Mouse (Mus musculus) CH12.LX (cell line): ENCODE results near the gene Tbx5. TPM values are rescaled to one million over a fixed set of nuclear protein-coding genes. Genes with fewer than 3 reads are reported as not detected.

Source experiments
- DNase-seq: peaks from one replicate; pipeline ENCODE4 v3.0.0-alpha.2; 2013; ENCODE audit errors: extremely low read depth
- H3K27ac ChIP-seq: 2 replicates; pipeline ENCODE4 v1.5.1; 2012; ENCODE audit warnings: low read depth, mild to moderate bottlenecking, control low read depth, moderate library complexity; ENCODE audit not compliant: insufficient read depth
- H3K27me3 ChIP-seq: replicated peaks from 2 replicates; pipeline ENCODE3; 2012; ENCODE audit warnings: inconsistent platforms
- H3K36me3 ChIP-seq, 2 experiments: replicated peaks in 1 of 2; 2 replicates each; pipeline versions ENCODE3 to v1.6.1; 2012; ENCODE audit warnings: inconsistent platforms in 1 of 2, low read length in 1 of 2, mild to moderate bottlenecking in 1 of 2, mixed read lengths in 1 of 2, moderate library complexity in 1 of 2; ENCODE audit not compliant: control insufficient read depth in 1 of 2, insufficient read depth in 1 of 2
- H3K4me1 ChIP-seq, 2 experiments: 2 replicates each; pipeline ENCODE4 v1.6.1; 2012; ENCODE audit warnings: inconsistent platforms in 1 of 2, moderate library complexity in 1 of 2; ENCODE audit not compliant: insufficient read depth in 2 of 2, control insufficient read depth in 1 of 2
- H3K4me2 ChIP-seq: 2 replicates; pipeline ENCODE4 v1.6.1; 2012; ENCODE audit warnings: low read depth, mild to moderate bottlenecking, control low read depth; ENCODE audit not compliant: poor library complexity, insufficient read depth, severe bottlenecking
- H3K4me3 ChIP-seq, 3 experiments: fragments of 150-350 bp in 1 of 3; sonication (generic) in 1 of 3; replicated peaks in 1 of 3; 2 replicates each; pipeline versions ENCODE3 to v1.5.1; 2011 to 2012; ENCODE audit warnings: low read depth in 2 of 3, low read length in 2 of 3, mild to moderate bottlenecking in 2 of 3, moderate library complexity in 2 of 3, control low read depth in 1 of 3, improper control_type of control experiment in 1 of 3, inconsistent platforms in 1 of 3, mixed read lengths in 1 of 3; ENCODE audit not compliant: poor library complexity in 1 of 3
- H3K79me2 ChIP-seq: replicated peaks from 2 replicates; pipeline ENCODE4 v1.6.1; 2012; ENCODE audit warnings: mild to moderate bottlenecking, moderate library complexity; ENCODE audit not compliant: control insufficient read depth, poor library complexity, insufficient read depth, severe bottlenecking; ENCODE audit errors: extremely low read depth
- H3K9ac ChIP-seq: 2 replicates; pipeline ENCODE4 v1.6.1; 2012; ENCODE audit warnings: low read depth, mild to moderate bottlenecking, control low read depth, moderate library complexity; ENCODE audit not compliant: insufficient read depth
- H3K9me3 ChIP-seq: replicated peaks from 2 replicates; pipeline ENCODE3; 2012; ENCODE audit warnings: low read length, inconsistent platforms, mixed read lengths
- BHLHE40 ChIP-seq: IDR thresholded peaks from 2 replicates; pipeline ENCODE4 v1.6.1; 2011; ENCODE audit warnings: mild to moderate bottlenecking, low read depth, low read length, improper control_type of control experiment
- CHD1 ChIP-seq: IDR thresholded peaks from 2 replicates; pipeline ENCODE4 v1.6.1; 2012; ENCODE audit warnings: low read depth, low read length, improper control_type of control experiment, inconsistent platforms
- CTCF ChIP-seq, 2 experiments: IDR thresholded peaks in 1 of 2; conservative IDR thresholded peaks in 1 of 2; 2 replicates each; pipeline ENCODE4 v1.5.1; 2011 to 2012; ENCODE audit warnings: low read depth in 2 of 2, low read length in 2 of 2, improper control_type of control experiment in 1 of 2, inconsistent platforms in 1 of 2, mild to moderate bottlenecking in 1 of 2, moderate library complexity in 1 of 2
- ELF1 ChIP-seq: IDR thresholded peaks from 2 replicates; pipeline ENCODE4 v1.6.1; 2014; ENCODE audit warnings: low read depth, mild to moderate bottlenecking, inconsistent platforms, low read length, improper control_type of control experiment
- GABPA ChIP-seq: IDR thresholded peaks from 2 replicates; pipeline ENCODE4 v1.6.1; 2012; ENCODE audit warnings: low read depth, low read length, improper control_type of control experiment, inconsistent platforms; ENCODE audit not compliant: insufficient replicate concordance
- JUN ChIP-seq: IDR thresholded peaks from 2 replicates; pipeline ENCODE4 v1.6.1; 2011; ENCODE audit warnings: low read depth, mild to moderate bottlenecking, low read length, improper control_type of control experiment, moderate library complexity; ENCODE audit not compliant: insufficient read depth
- JUND ChIP-seq: conservative IDR thresholded peaks from 2 replicates; pipeline ENCODE4 v1.6.1; 2011; ENCODE audit warnings: low read depth, low read length, improper control_type of control experiment
- KAT2A ChIP-seq: IDR thresholded peaks from 2 replicates; pipeline ENCODE4 v1.6.1; 2012; ENCODE audit warnings: low read length, improper control_type of control experiment, inconsistent platforms; ENCODE audit not compliant: insufficient replicate concordance
- MAFK ChIP-seq: IDR thresholded peaks from 2 replicates; pipeline ENCODE4 v1.6.1; 2011; ENCODE audit warnings: low read length, improper control_type of control experiment; ENCODE audit not compliant: insufficient replicate concordance
- MAZ ChIP-seq: IDR thresholded peaks from 2 replicates; pipeline ENCODE4 v1.6.1; 2012; ENCODE audit warnings: low read depth, mild to moderate bottlenecking, inconsistent platforms, low read length, improper control_type of control experiment, moderate library complexity
- MEF2A ChIP-seq: IDR thresholded peaks from 2 replicates; pipeline ENCODE4 v1.6.1; 2014; ENCODE audit warnings: low read depth, mild to moderate bottlenecking, inconsistent platforms, low read length, improper control_type of control experiment, borderline replicate concordance
- MYC ChIP-seq: IDR thresholded peaks from 2 replicates; pipeline ENCODE4 v1.6.1; 2011; ENCODE audit warnings: low read depth, mild to moderate bottlenecking, improper control_type of control experiment, low read length
- NELFE ChIP-seq: IDR thresholded peaks from 2 replicates; pipeline ENCODE4 v1.6.1; 2011; ENCODE audit warnings: low read depth, low read length, improper control_type of control experiment
- PAX5 ChIP-seq: IDR thresholded peaks from 2 replicates; pipeline ENCODE4 v1.6.1; 2012; ENCODE audit warnings: low read length, inconsistent platforms, mixed read lengths
- POLR2A ChIP-seq: IDR thresholded peaks from 2 replicates; pipeline ENCODE4 v1.6.1; 2011; ENCODE audit warnings: low read depth, mild to moderate bottlenecking, improper control_type of control experiment, low read length
- SMC3 ChIP-seq: IDR thresholded peaks from 2 replicates; pipeline ENCODE4 v1.6.1; 2011; ENCODE audit warnings: low read depth, low read length, improper control_type of control experiment
- TBP ChIP-seq: conservative IDR thresholded peaks from 2 replicates; pipeline ENCODE4 v1.6.1; 2011; ENCODE audit warnings: low read depth, low read length, improper control_type of control experiment
- UBTF ChIP-seq: IDR thresholded peaks from 2 replicates; pipeline ENCODE4 v1.6.1; 2012; ENCODE audit warnings: low read depth, mild to moderate bottlenecking, inconsistent platforms, low read length, improper control_type of control experiment, moderate library complexity
- USF1 ChIP-seq: IDR thresholded peaks from 2 replicates; pipeline ENCODE4 v1.6.1; 2014; ENCODE audit warnings: low read depth, mild to moderate bottlenecking, inconsistent platforms, low read length, improper control_type of control experiment
- ZKSCAN1 ChIP-seq: IDR thresholded peaks from 2 replicates; pipeline ENCODE4 v1.6.1; 2012; ENCODE audit warnings: low read depth, inconsistent platforms, low read length, improper control_type of control experiment, borderline replicate concordance
- ZNF384 ChIP-seq: IDR thresholded peaks from 2 replicates; pipeline ENCODE4 v1.6.1; 2012; ENCODE audit warnings: low read depth, low read length, improper control_type of control experiment, inconsistent platforms
- dilution Hi-C: fragments of 300-500 bp; cut with MboI; formaldehyde crosslinking; loops from 2 replicates; pipeline ENCODE4 v1.14.3; 2020; ENCODE audit warnings: low sequenced_read_pairs; ENCODE audit not compliant: extremely low pct_unique_long_range_greater_than_20kb, extremely low pct_ligation_motif_present
- in situ Hi-C: fragments of 300-500 bp; cut with MboI; formaldehyde crosslinking; loops from 3 replicates; pipeline ENCODE4 v1.14.3; 2019; ENCODE audit warnings: low sequenced_read_pairs, low pct_ligation_motif_present, low pct_unique_long_range_greater_than_20kb, mixed read lengths
- polyA plus RNA-seq: library from polyadenylated mRNA; unstranded; fragments of >175 nt; gene quantifications from 2 replicates; pipeline ENCODE4 v1.2.1, GENCODE M21; 2012; ENCODE audit warnings: low read depth; ENCODE audit not compliant: insufficient read length
- total RNA-seq, 2 experiments: library from RNA; depleted of rRNA; stranded (reverse); fragments of 300-350 nt in 1 of 2; fragments of >200 nt in 1 of 2; gene quantifications; 2 replicates each; pipeline ENCODE4 v1.2.3; 2012 to 2014

Tbx5 gene
- total and polyA plus RNA-seq, 3 experiments: not detected

GRCm38 (mm10) chr5:119834031-119834403, 1.5 kb downstream of the Tbx5 start:
- Histone ChIP-seq H3K27ac (no peak overlapping the region), H3K4me1 (no peaks in the 10 kb centered on the region), H3K27me3 (no peaks in the 10 kb centered on the region), H3K9me3 (peaks cover 78% of the 10 kb centered on the region), H3K79me2 (no peaks in the 10 kb centered on the region)
- in situ Hi-C loops (no loop called here), dilution Hi-C loops (no loop called here)
- TF ChIP-seq KAT2A (no peak), BHLHE40 (no peak), ZKSCAN1 (no peak), USF1 (no peak), PAX5 (no peak), MYC (no peak), CHD1 (no peak), CTCF (conservative IDR thresholded peaks at IDR 0.05 in 1 of 2, IDR thresholded peaks at IDR 0.05 in 1 of 2; ENCODE audit: low read depth in 2 of 2, low read length in 2 of 2) (no peak), NELFE (no peak), UBTF (no peak), GABPA (no peak), MAFK (no peak), ELF1 (no peak), POLR2A (no peak), ZNF384 (no peak), JUND (no peak), JUN (no peak), TBP (no peak)
- TF ChIP-seq, all 38 proteins: peak for 0
- Histone ChIP-seq H3K9ac (no peak overlapping the region), H3K4me3 (no peak overlapping the region), H3K4me2 (no peak overlapping the region), H3K36me3 (no peaks in the 10 kb centered on the region)
- no peak for DNase-seq

GRCm38 (mm10) chr5:119835053-119835867, 2.8 kb downstream of the Tbx5 start:
- Histone ChIP-seq H3K4me1 (no peaks in the 10 kb centered on the region), H3K9me3 (peaks cover 78% of the 10 kb centered on the region), H3K79me2 (no peaks in the 10 kb centered on the region), H3K27ac (no peak overlapping the region), H3K4me3 (no peak overlapping the region), H3K9ac (no peak overlapping the region), H3K27me3 (no peaks in the 10 kb centered on the region), H3K36me3 (no peaks in the 10 kb centered on the region), H3K4me2 (no peak overlapping the region)
- no peak for DNase-seq
- in situ Hi-C loops (no loop called here), dilution Hi-C loops (no loop called here)
- no peak for TF ChIP-seq SMC3
- TF ChIP-seq MAZ: no peak
- no peak for TF ChIP-seq UBTF
- no peak for TF ChIP-seq CHD1
- TF ChIP-seq JUND: no peak
- no peak for TF ChIP-seq MEF2A
